Mouse (Mus musculus) MEL (cell line): Measurements from ENCODE around the gene Samd10. TPM values are rescaled to one million over a fixed set of nuclear protein-coding genes. Genes with fewer than 3 reads are reported as not detected.

Experiments used
- DNase-seq: peaks from one replicate; pipeline ENCODE4 v3.0.0; 2011; ENCODE audit warnings: low read depth, low spot score
- H3K27ac ChIP-seq: 2 replicates; pipeline ENCODE4 v1.5.1; 2012; ENCODE audit warnings: low read depth, mild to moderate bottlenecking, control low read depth, low read length, moderate library complexity; ENCODE audit not compliant: control insufficient read depth
- H3K27me3 ChIP-seq, 2 experiments: fragments of 150-350 bp in 1 of 2; sonication (generic) in 1 of 2; 2 replicates each; pipeline ENCODE4 v1.6.1; 2012; ENCODE audit warnings: low read length in 2 of 2, mild to moderate bottlenecking in 2 of 2, improper control_type of control experiment in 1 of 2, moderate library complexity in 1 of 2; ENCODE audit not compliant: insufficient read depth in 2 of 2, control insufficient read depth in 1 of 2
- H3K36me3 ChIP-seq, 2 experiments: 2 replicates each; pipeline ENCODE4 v1.6.1; 2012 to 2014; ENCODE audit warnings: low read length in 2 of 2, improper control_type of control experiment in 1 of 2, inconsistent platforms in 1 of 2, mild to moderate bottlenecking in 1 of 2; ENCODE audit not compliant: insufficient read depth in 2 of 2, control insufficient read depth in 1 of 2
- H3K4me1 ChIP-seq, 2 experiments: fragments of 150-350 bp in 1 of 2; sonication (generic) in 1 of 2; 2 replicates each; pipeline ENCODE4 v1.6.1; 2012; ENCODE audit warnings: low read length in 2 of 2, improper control_type of control experiment in 1 of 2, mild to moderate bottlenecking in 1 of 2; ENCODE audit not compliant: insufficient read depth in 2 of 2, control insufficient read depth in 1 of 2
- H3K4me3 ChIP-seq, 2 experiments: fragments of 150-350 bp in 1 of 2; sonication (generic) in 1 of 2; 2 replicates each; pipeline ENCODE4 v1.5.1; 2012; ENCODE audit warnings: low read depth in 2 of 2, low read length in 2 of 2, mild to moderate bottlenecking in 2 of 2, moderate library complexity in 2 of 2, control low read depth in 1 of 2, improper control_type of control experiment in 1 of 2; ENCODE audit not compliant: control insufficient read depth in 1 of 2, insufficient read depth in 1 of 2
- H3K79me2 ChIP-seq: 2 replicates; pipeline ENCODE4 v1.6.1; 2012; ENCODE audit warnings: mild to moderate bottlenecking, low read length, moderate library complexity; ENCODE audit not compliant: control insufficient read depth, poor library complexity, insufficient read depth
- H3K9ac ChIP-seq: 2 replicates; pipeline ENCODE4 v1.6.1; 2012; ENCODE audit warnings: low read depth, mild to moderate bottlenecking, control low read depth, low read length, moderate library complexity; ENCODE audit not compliant: control insufficient read depth, poor library complexity, severe bottlenecking
- H3K9me3 ChIP-seq: fragments of 150-350 bp; sonication (generic); replicated peaks from 2 replicates; pipeline ENCODE4 v1.6.1; 2012; ENCODE audit warnings: mild to moderate bottlenecking, low read length, improper control_type of control experiment, moderate library complexity; ENCODE audit not compliant: insufficient read depth
- BHLHE40 ChIP-seq: IDR thresholded peaks from 2 replicates; pipeline ENCODE4 v1.6.1; 2012; ENCODE audit warnings: low read depth, mild to moderate bottlenecking, inconsistent platforms, low read length, improper control_type of control experiment, borderline replicate concordance
- CHD1 ChIP-seq: IDR thresholded peaks from 2 replicates; pipeline ENCODE4 v1.6.1; 2012; ENCODE audit warnings: low read depth, mild to moderate bottlenecking, inconsistent platforms, low read length, improper control_type of control experiment
- E2F4 ChIP-seq: IDR thresholded peaks from 2 replicates; pipeline ENCODE4 v1.6.1; 2011; ENCODE audit warnings: low read depth, low read length, improper control_type of control experiment, borderline replicate concordance
- ELF1 ChIP-seq: IDR thresholded peaks from 2 replicates; pipeline ENCODE4 v1.6.1; 2014; ENCODE audit warnings: low read depth, mild to moderate bottlenecking, inconsistent platforms, low read length, improper control_type of control experiment, moderate library complexity
- ETS1 ChIP-seq: IDR thresholded peaks from 2 replicates; pipeline ENCODE4 v1.6.1; 2012; ENCODE audit warnings: low read depth, mild to moderate bottlenecking, inconsistent platforms, low read length, improper control_type of control experiment, moderate library complexity
- JUND ChIP-seq: IDR thresholded peaks from 2 replicates; pipeline ENCODE4 v1.6.1; 2011; ENCODE audit warnings: low read depth, mild to moderate bottlenecking, improper control_type of control experiment, low read length
- KAT2A ChIP-seq: conservative IDR thresholded peaks from 2 replicates; pipeline ENCODE4 v1.6.1; 2012; ENCODE audit warnings: low read depth, low read length, improper control_type of control experiment, inconsistent platforms
- MEF2A ChIP-seq: IDR thresholded peaks from 2 replicates; pipeline ENCODE4 v1.6.1; 2014; ENCODE audit warnings: low read depth, mild to moderate bottlenecking, inconsistent platforms, low read length, improper control_type of control experiment; ENCODE audit not compliant: poor library complexity, insufficient replicate concordance, severe bottlenecking; ENCODE audit errors: extremely low read depth
- MXI1 ChIP-seq: IDR thresholded peaks from 2 replicates; pipeline ENCODE4 v1.6.1; 2011; ENCODE audit warnings: mild to moderate bottlenecking, low read depth, low read length, improper control_type of control experiment
- MYC ChIP-seq: IDR thresholded peaks from 2 replicates; pipeline ENCODE4 v1.6.1; 2011; ENCODE audit warnings: low read depth, mild to moderate bottlenecking, low read length, improper control_type of control experiment, moderate library complexity
- NELFE ChIP-seq: IDR thresholded peaks from 2 replicates; pipeline ENCODE4 v1.6.1; 2011; ENCODE audit warnings: low read depth, low read length, improper control_type of control experiment
- NRF1 ChIP-seq: IDR thresholded peaks from 2 replicates; pipeline ENCODE4 v1.6.1; 2014; ENCODE audit warnings: low read depth, mild to moderate bottlenecking, inconsistent platforms, low read length, improper control_type of control experiment, moderate library complexity; ENCODE audit not compliant: poor library complexity, insufficient read depth, severe bottlenecking
- POLR2AphosphoS5 ChIP-seq: IDR thresholded peaks from 2 replicates; pipeline ENCODE4 v1.6.1; 2012; ENCODE audit warnings: low read depth, borderline replicate concordance, mild to moderate bottlenecking, inconsistent platforms, low read length, moderate library complexity, mixed read lengths
- SIN3A ChIP-seq: IDR thresholded peaks from 2 replicates; pipeline ENCODE4 v1.6.1; 2012; ENCODE audit warnings: low read length, improper control_type of control experiment, inconsistent platforms
- TAL1 ChIP-seq: IDR thresholded peaks from 2 replicates; pipeline ENCODE4 v1.6.1; 2012; ENCODE audit warnings: mild to moderate bottlenecking, inconsistent platforms, low read length, moderate library complexity, mixed read lengths
- TBP ChIP-seq: IDR thresholded peaks from 2 replicates; pipeline ENCODE4 v1.8.0; 2011; ENCODE audit warnings: low read depth, low read length, improper control_type of control experiment
- TCF12 ChIP-seq: IDR thresholded peaks from 2 replicates; pipeline ENCODE4 v1.6.1; 2014; ENCODE audit warnings: low read depth, mild to moderate bottlenecking, inconsistent platforms, low read length, improper control_type of control experiment, moderate library complexity
- UBTF ChIP-seq: IDR thresholded peaks from 2 replicates; pipeline ENCODE4 v1.6.1; 2012; ENCODE audit warnings: low read depth, mild to moderate bottlenecking, inconsistent platforms, low read length, improper control_type of control experiment, moderate library complexity, borderline replicate concordance; ENCODE audit not compliant: insufficient read depth
- ZMIZ1 ChIP-seq: IDR thresholded peaks from 2 replicates; pipeline ENCODE4 v1.6.1; 2012; ENCODE audit warnings: low read depth, mild to moderate bottlenecking, inconsistent platforms, low read length, improper control_type of control experiment, moderate library complexity
- polyA plus RNA-seq, 2 experiments: library from polyadenylated mRNA; stranded (reverse) in 1 of 2; unstranded in 1 of 2; fragments of >175 nt in 1 of 2; fragments of >200 nt in 1 of 2; gene quantifications; 2 replicates each; pipeline versions ENCODE4 v1.2.1 to v1.2.4; 2012; ENCODE audit warnings: low replicate concordance in 2 of 2, low read depth in 1 of 2; ENCODE audit not compliant: insufficient read length in 2 of 2, insufficient read depth in 1 of 2, missing spikeins in 1 of 2
- total RNA-seq: library from RNA; depleted of rRNA; stranded (reverse); fragments of 300-350 nt; gene quantifications from 2 replicates; pipeline ENCODE4 v1.2.3, GENCODE M21; 2012

The Samd10 gene
- total and polyA plus RNA-seq, 3 experiments: 0.89 to 4.6 TPM; not detected in 1

DNA sequence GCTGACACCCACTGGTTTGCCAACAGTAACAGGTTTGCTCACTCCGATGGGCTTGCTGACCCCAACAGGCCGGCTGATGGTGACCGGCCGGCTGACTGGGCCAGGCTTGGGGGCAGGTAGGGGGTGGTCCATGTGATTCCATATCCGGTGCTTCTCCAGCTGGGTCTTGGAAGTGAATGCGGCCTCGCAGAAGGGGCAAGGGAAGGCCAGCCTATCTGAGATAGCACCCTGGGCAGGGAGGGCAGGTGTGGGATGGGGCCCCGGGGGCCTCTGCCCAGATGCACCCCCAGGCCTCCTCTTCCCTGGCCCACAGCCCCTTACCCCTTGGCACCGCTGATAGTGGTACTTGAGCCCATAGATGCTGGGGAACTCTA, 9.3 kb downstream of the Samd10 start:
- H3K27ac ChIP-seq: no peak overlapping the region
- no peaks in the 10 kb centered on the region for H3K27me3 ChIP-seq
- H3K4me3 ChIP-seq: no peak overlapping the region
- H3K4me1 ChIP-seq: peaks cover 3 to 18% of the 10 kb centered on the region in 2 experiments
- no peak overlapping the region for H3K9ac ChIP-seq
- H3K9me3 ChIP-seq: no peaks in the 10 kb centered on the region
- peaks cover 14% of the 10 kb centered on the region for H3K79me2 ChIP-seq
- TF ChIP-seq BHLHE40: no peak
- no peak for TF ChIP-seq TBP
- TF ChIP-seq JUND: no peak
- no peak for TF ChIP-seq NELFE
- no peak for TF ChIP-seq ZMIZ1
- no peak for TF ChIP-seq KAT2A
- TF ChIP-seq ELF1: no peak
- no peak for TF ChIP-seq ETS1
- no peak for TF ChIP-seq TAL1
- no peak for TF ChIP-seq MXI1
- TF ChIP-seq NRF1: no peak
- no peak for TF ChIP-seq MYC
- no peak for TF ChIP-seq SIN3A
- no peak for TF ChIP-seq POLR2AphosphoS5
- TF ChIP-seq TCF12: no peak
- no peak for TF ChIP-seq UBTF
- no peak for TF ChIP-seq MEF2A
- TF ChIP-seq E2F4: no peak
- no peak for TF ChIP-seq CHD1
- H3K36me3 ChIP-seq: peaks cover 0 to 10% of the 10 kb centered on the region in 2 experiments; a peak in 3 of 4 replicates
- DNase-seq: no peak

- peaks cover 0 to 10% of the 10 kb centered on the region in 2 experiments; a peak in 3 of 4 replicates for H3K36me3 ChIP-seq
- TF ChIP-seq BHLHE40: no peak
- TF ChIP-seq MYC: no peak
Observed at GRCm38 (mm10) chr2:181589011-181589731, 9.8 kb downstream of the Samd10 start.

More at GRCm38 (mm10) chr2:181589011-181589731, 9.8 kb downstream of the Samd10 start:
- Histone ChIP-seq H3K9me3 (no peaks in the 10 kb centered on the region), H3K9ac (no peak overlapping the region), H3K4me1 (peaks cover 3 to 18% of the 10 kb centered on the region in 2 experiments), H3K27me3 (no peaks in the 10 kb centered on the region), H3K79me2 (peaks cover 14% of the 10 kb centered on the region), H3K27ac (no peak overlapping the region), H3K4me3 (no peak overlapping the region)
- no peak for DNase-seq
